Mouse (Mus musculus) layer of hippocampus, adult 18-20 months (tissue): ENCODE measurements at regions not wholly inside any gene's neighbourhood (a gene's known extent, or its start where the extent isn't known, plus 50 kb on each side); places are given as distances from the start of the nearest gene placed in this dataset.

Experiments
- DNase-seq, 2 experiments: peaks; one replicate each; pipeline ENCODE4 v3.0.0; 2022; ENCODE audit warnings: low spot score in 2 of 2

DNA sequence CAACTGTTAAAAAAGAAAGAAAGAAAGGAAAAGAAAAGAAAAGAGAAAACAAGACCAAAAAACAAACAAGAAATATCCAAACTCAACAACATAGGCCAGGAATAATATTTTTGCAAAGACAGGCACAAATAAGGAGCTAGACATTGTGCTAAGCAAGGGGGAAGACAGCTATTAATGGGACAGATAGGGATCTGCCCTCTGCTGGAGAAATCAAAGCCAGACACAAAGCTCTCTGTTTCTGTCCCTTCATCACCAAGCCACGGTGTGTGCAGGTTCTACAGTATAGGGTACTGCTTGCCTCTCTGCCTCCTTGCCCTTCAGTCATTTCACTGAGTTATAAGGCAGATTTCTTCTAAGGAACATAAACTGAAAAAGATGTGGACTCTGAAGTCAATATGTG, 57.8 kb upstream of the Chchd3 start:
- DNase-seq, result no peak

GRCm38 (mm10) chr6:33120581-33120980, 60.5 kb upstream of the Chchd3 start:
- no peak for DNase-seq

GRCm38 (mm10) chr6:33126574-33126973, 66.5 kb upstream of the Chchd3 start:
- DNase-seq, result peak; percentile 10 to 66

DNA sequence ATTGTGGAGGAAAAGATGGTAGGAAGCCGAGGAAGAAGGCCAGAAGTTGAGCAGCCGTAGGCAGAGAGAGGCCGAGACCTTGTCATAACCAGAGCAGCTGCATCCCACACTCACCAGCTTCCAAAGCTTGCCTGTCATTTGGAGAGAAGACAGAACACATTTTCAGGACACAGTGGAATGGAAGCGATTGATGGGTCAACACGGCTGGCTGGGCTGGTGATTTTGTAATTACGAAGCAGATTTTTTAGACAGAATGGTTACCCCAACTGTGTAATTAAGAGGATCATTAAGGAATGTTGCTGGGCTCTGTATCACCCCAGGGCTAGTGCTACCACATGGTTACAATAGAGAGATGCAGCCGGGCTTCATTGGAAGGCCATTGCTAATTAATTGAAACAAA, 76.8 kb upstream of the Chchd3 start:
- no peak for DNase-seq

DNA sequence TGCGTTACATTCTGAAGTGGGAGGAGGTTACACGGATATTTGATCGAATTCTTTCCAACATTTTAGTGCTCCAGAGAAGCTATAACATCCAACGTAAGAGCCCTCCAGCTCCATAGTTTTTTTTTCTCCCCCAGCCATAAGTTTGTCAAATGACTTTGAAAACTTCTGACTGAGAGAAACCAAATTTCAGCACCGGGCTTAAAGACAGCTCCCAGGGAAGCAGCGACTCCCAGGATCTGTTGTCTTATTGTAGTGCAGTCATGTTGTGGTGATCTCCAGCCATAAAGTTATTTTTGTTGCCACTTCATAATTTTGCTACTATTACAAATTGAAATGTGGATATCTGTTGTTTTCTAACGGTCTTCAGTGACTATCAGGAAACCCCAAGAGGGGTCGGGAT, 77.8 kb upstream of the Chchd3 start:
- DNase-seq, result no peak

DNA sequence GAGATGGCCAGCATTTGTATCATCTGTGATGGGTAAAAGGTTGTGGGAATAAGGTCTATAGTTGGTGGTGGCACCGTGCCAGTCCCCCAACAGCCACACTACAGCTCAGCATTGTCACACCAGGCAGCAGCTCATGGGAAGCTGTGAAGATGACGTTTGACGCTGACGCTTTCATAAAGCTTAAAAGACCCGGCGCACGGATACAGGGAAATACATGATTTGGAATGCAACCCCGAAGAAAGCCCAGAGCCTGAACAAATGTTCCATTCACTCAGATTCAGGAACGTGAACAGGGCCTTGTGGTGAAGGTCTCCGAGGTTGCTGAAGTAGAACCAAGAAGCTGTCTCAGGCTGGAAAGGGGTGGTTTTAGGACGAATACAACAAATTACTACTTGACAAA, 82.4 kb upstream of the Exoc4 start:
- no peak for DNase-seq

DNA sequence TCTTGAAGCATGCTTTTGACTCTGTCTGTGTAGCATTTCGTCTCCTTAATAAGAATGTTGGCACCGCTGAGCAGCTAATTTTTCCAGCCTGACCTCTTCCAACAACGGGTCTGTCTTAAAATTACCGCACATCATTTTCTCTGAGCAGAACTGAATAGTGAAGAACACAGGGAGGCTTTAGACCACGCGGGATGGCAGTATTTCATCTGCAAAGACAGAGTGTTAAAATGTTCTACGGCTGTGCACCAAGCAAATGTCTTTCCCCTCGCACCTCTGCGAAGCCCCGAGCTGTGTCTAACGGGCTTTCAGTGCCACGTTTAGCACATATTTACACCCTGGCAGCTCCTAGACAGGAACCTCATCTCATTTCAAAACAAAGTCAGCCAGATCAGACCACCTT, 75.3 kb upstream of the Exoc4 start:
- peak in 1 of 2 experiments; percentile 3 for DNase-seq

DNA sequence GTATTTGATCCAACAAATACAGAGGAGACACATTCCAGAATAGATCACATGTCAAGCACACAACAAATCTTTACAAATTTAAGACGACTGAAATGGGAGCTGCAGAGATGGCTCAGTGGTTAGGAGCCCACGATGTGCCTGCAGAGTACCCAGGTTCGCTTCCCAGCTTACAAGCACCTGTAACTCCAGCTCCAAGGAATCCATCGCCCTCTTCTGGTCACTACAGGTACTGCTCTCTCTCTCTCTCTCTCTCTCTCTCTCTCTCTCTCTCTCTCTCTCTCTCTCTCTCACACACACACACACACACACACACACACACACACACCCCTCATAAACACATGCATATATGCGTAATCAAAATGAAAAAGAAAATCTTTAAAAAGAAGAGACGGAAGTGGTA, 74.3 kb upstream of the Exoc4 start:
- no peak for DNase-seq

GRCm38 (mm10) chr6:33189521-33190246, 59.2 kb upstream of the Exoc4 start:
- no peak for DNase-seq

DNA sequence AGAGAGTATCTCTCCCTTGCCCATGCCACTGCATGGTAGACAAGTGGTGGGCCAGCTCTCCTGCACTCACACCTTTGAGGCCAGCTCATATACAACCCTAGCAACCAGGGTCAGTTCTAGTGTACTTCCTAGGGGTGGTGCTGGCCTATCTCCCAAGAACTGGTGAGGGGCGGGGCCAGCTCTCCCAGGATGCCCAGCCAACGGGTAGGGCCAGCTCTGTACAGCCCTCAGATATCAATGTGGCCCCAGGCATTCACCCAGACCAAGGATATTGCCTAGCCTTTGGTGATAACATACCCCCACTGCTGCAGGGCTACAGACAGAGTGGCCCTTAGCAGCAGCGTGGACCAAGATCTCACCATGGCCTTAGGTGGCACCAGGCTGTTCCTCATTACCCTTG, 55.1 kb upstream of the Exoc4 start:
- DNase-seq, result no peak
